Mouse (Mus musculus) limb, embryonic 15.5 days (tissue): ENCODE data around the gene Sept8. TPM values are rescaled to one million over a fixed set of nuclear protein-coding genes. Genes with fewer than 3 reads are reported as not detected.

ENCODE experiments used
- polyA plus RNA-seq: library from polyadenylated mRNA; unstranded; fragments of >200 nt; fragmentation: Nextera tagmentation; extraction: Ambion mirVana; gene quantifications from 2 replicates; pipeline ENCODE4 v1.2.1, GENCODE M21; 2015

Gene Sept8
- polyA plus RNA-seq, 1 experiment from 2014 or later = 54.9 TPM

Other genes starting within 250 kb of the Sept8 start
- 66.2 and 73.6 TPM in 2 replicates for gene Hspa4, start 218.8 kb upstream of the Sept8 start, polyA plus RNA-seq
- gene Zcchc10, start 194.6 kb upstream of the Sept8 start, polyA plus RNA-seq = 17.8 and 18.4 TPM in 2 replicates
- 38.5 and 50.7 TPM in 2 replicates for gene Aff4, start 168.4 kb upstream of the Sept8 start, polyA plus RNA-seq
- gene Leap2, start 96.1 kb upstream of the Sept8 start, polyA plus RNA-seq = not detected in 2 replicates
- 477 and 501 TPM in 2 replicates for gene Uqcrq, start 88.4 kb upstream of the Sept8 start, polyA plus RNA-seq
- gene Gdf9, start 88.2 kb upstream of the Sept8 start, polyA plus RNA-seq = 2.6 and 2.8 TPM in 2 replicates
- gene Gm10447, start 62.1 kb upstream of the Sept8 start, polyA plus RNA-seq = 0.10 TPM in 2 replicates
- 4.4 and 4.6 TPM in 2 replicates for gene Shroom1, start 62.1 kb upstream of the Sept8 start, polyA plus RNA-seq
- gene Gm9837, start 48.8 kb upstream of the Sept8 start, polyA plus RNA-seq = not detected in 2 replicates
- not detected in 2 replicates for gene Gm9945, start 39.1 kb upstream of the Sept8 start, polyA plus RNA-seq
- 0.21 and 0.28 TPM in 2 replicates for gene Sowaha, start 39.0 kb upstream of the Sept8 start, polyA plus RNA-seq
- gene Kif3a, start 48.1 kb downstream of the Sept8 start, polyA plus RNA-seq = 69.2 and 82.2 TPM in 2 replicates
- 1.8 and 2.6 TPM in 2 replicates for gene Il4, start 99.4 kb downstream of the Sept8 start, polyA plus RNA-seq
- gene Il13, start 115.4 kb downstream of the Sept8 start, polyA plus RNA-seq = not detected in 2 replicates
- gene Rad50, start 188.1 kb downstream of the Sept8 start, polyA plus RNA-seq = 26.0 and 28.0 TPM in 2 replicates
- not detected in 2 replicates for gene Il5, start 201.5 kb downstream of the Sept8 start, polyA plus RNA-seq